Comparison of ENCODE assay signal across 8 mouse cellular contexts in the genomic region with DNA sequence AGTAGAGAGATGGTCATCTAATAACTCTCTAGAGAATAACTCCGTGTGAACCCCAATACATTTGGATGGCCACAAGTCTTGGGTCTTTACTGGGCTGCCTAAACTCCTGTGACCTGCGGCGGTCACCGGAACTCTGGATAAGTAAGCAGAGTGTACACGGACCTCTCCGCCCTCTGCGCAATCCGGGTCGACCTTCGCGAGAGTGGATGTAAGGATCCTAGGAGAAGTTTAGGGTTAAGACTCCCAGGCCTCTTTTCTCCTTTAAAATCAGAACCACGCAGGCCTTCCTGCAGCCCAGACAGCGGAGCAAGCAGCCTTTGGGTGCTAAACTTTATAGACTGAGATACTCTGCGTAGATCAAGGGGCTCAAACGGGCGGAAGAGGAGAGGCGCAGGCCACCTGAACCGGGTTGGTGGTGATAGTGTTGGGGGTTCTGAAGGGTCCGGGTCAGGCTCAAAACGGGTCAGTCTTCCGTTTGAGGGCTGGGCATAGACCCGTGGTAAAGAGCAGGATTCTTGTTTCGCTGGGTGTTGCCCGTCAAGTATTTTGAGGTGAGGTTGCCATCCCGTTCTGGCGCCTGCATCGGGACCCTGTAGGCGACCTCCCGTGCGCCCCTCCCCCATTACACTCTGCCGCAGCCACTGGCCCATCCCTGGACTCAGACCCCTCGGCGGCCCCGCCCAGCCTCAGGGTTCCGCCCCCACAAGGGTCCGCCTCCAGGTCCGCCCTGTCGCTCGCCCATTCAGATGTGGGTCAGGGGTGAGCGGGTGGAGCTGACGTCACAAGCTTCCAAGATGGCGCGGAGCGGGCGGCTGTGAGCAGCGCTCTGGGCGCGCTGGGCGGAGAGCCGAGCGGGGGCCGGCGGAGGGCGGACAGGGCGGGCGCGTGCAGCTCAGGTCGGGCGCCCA. TPM values are rescaled to one million over a fixed set of nuclear protein-coding genes. Genes with fewer than 3 reads are reported as not detected.
DNase-seq lines count a peak whose midpoint lies in the region; ATAC-seq lines count a peak whose summit lies in the region.

Hic2 (plus strand) TSS at position 779 of the 908 bp plus-strand sequence.

- no peaks in the 10 kb centered on the region for H3K9me3 ChIP-seq in intestine, embryonic 15.5 days

- H3K4me2 ChIP-seq in intestine, embryonic 15.5 days (replicated peaks), result peak within 1 kb of the TSS; percentile 95

- H3K4me3 ChIP-seq in intestine, embryonic 15.5 days (replicated peaks), result peak within 1 kb of the TSS; percentile 95

- no peaks in the 10 kb centered on the region for H3K36me3 ChIP-seq in intestine, embryonic 15.5 days

- no peaks in the 10 kb centered on the region for H3K27me3 ChIP-seq in intestine, embryonic 15.5 days (replicated peaks)

- peak; percentile 98 for ATAC-seq in intestine, embryonic 15.5 days
- peak; percentile 80 for ATAC-seq in megakaryocyte-erythroid progenitor cell, adult 5-6 weeks (replicated peaks; ENCODE audit: low FRiP score, low TSS enrichment, poor library complexity, severe bottlenecking)

- intact Hi-C loops in gastrocnemius, postnatal 36 days (cut with DNase I), result no loop called here
- intact Hi-C loops in left cerebral cortex, postnatal 14 days (cut with DNase I), result no loop called here

- peak; percentile 98 for DNase-seq in adrenal gland, adult 2 months
- DNase-seq in embryo, embryonic 11.5 days (ENCODE audit: low read depth, low spot score), result peak; percentile 96
- DNase-seq in gastrocnemius, postnatal 36 days, result peak; percentile 90 to 93
- peak; percentile 86 to 87 for DNase-seq in left cerebral cortex, postnatal 14 days (ENCODE audit: low spot score in 2 of 2)
- DNase-seq in right cerebral cortex, postnatal 14 days, result peak; percentile 88
- DNase-seq in urinary bladder, postnatal 25 days (ENCODE audit: low spot score), result peak; percentile 92

- H3K9ac ChIP-seq in intestine, embryonic 15.5 days, result peak within 1 kb of the TSS; percentile 92

- H3K4me1 ChIP-seq in intestine, embryonic 15.5 days (replicated peaks), result peaks cover 35% of the 10 kb centered on the region

- peak within 1 kb of the TSS; percentile 94 for H3K27ac ChIP-seq in intestine, embryonic 15.5 days

- 1% methylated on average over 59 of the region's 59 CpGs for WGBS in intestine, embryonic 15.5 days

RNA-seq across cellular contexts. Expression of gene Hic2, which starts in this region (rescaled TPM):
- 1 to 10 TPM; 2.4 to 2.7 TPM for total RNA-seq in adrenal gland, adult 2 months (2021)
- 2.1 and 2.6 TPM in 2 replicates for polyA plus RNA-seq in adrenal gland, adult 2 months (2012; rRNA removed)
- 1 to 10 TPM; 1.1 to 1.3 TPM for total RNA-seq in gastrocnemius, postnatal 36 days (2021)
- polyA plus RNA-seq in intestine, embryonic 15.5 days (2015; fragmentation: Nextera tagmentation; extraction: Ambion mirVana), result 5.8 and 6.0 TPM in 2 replicates
- total RNA-seq in left cerebral cortex, postnatal 14 days (2021), result 1 to 10 TPM; 4.8 to 5.0 TPM
- 1.6 and 2.1 TPM in 2 replicates for total RNA-seq in megakaryocyte-erythroid progenitor cell, adult 5-6 weeks (2014; fragmentation: Nextera tagmentation)
- 1.5 and 1.9 TPM in 2 replicates for total RNA-seq in megakaryocyte-erythroid progenitor cell, adult 5-6 weeks (2017)

Comparison
In these comparisons a context has a peak if more than half of its experiments do, and no peak if none do; other contexts are left out.
1. Peak in every context shown above with its lines: DNase-seq, ATAC-seq, H3K4me3 ChIP-seq and H3K27ac ChIP-seq.